Mouse (Mus musculus) heart, embryonic 12.5 days (tissue): ENCODE measurements around the gene Gm10160. TPM values are rescaled to one million over a fixed set of nuclear protein-coding genes. Genes with fewer than 3 reads are reported as not detected.

Experiments
- ATAC-seq: fragments of 200-750 bp; cut with Nextera tagmentation; 2 replicates; pipeline ENCODE4 v1.8.0; 2017; ENCODE audit warnings: moderate TSS enrichment, moderate library complexity; ENCODE audit not compliant: insufficient number of reproducible peaks, low FRiP score
- H3K27ac ChIP-seq: fragments of 300-500 bp; sonication (generic); 2 replicates; pipeline ENCODE4 v1.5.1; 2016; ENCODE audit warnings: mild to moderate bottlenecking, moderate library complexity; ENCODE audit not compliant: poor library complexity, severe bottlenecking
- H3K27me3 ChIP-seq: fragments of 300-500 bp; sonication (generic); replicated peaks from 2 replicates; pipeline ENCODE4 v1.6.1; 2016; ENCODE audit warnings: mild to moderate bottlenecking, moderate library complexity
- H3K36me3 ChIP-seq: fragments of 300-500 bp; sonication (generic); 2 replicates; pipeline ENCODE4 v1.6.1; 2016; ENCODE audit warnings: mild to moderate bottlenecking, moderate library complexity
- H3K4me1 ChIP-seq: fragments of 300-500 bp; sonication (generic); replicated peaks from 2 replicates; pipeline ENCODE4 v1.6.1; 2016; ENCODE audit warnings: mild to moderate bottlenecking
- H3K4me2 ChIP-seq: fragments of 300-500 bp; sonication (generic); 2 replicates; pipeline ENCODE4 v1.6.1; 2016; ENCODE audit warnings: mild to moderate bottlenecking, moderate library complexity
- H3K4me3 ChIP-seq: fragments of 300-500 bp; sonication (generic); 2 replicates; pipeline ENCODE4 v1.5.1; 2016; ENCODE audit warnings: mild to moderate bottlenecking
- H3K9ac ChIP-seq: fragments of 300-500 bp; sonication (generic); 2 replicates; pipeline ENCODE4 v1.6.1; 2016; ENCODE audit warnings: mild to moderate bottlenecking, moderate library complexity
- H3K9me3 ChIP-seq: fragments of 300-500 bp; sonication (generic); replicated peaks from 2 replicates; pipeline ENCODE4 v1.6.1; 2016; ENCODE audit warnings: mild to moderate bottlenecking, moderate library complexity
- WGBS: fragments of 180-500 bp; shearing (Covaris S2); methylation state at CpG from one replicate; pipeline ENCODE4 v1.1.7; 2016; 5-methylcytosine and 5-hydroxymethylcytosine counted together
- polyA plus RNA-seq: library from polyadenylated mRNA; unstranded; fragments of >200 nt; fragmentation: Nextera tagmentation; extraction: Ambion mirVana; gene quantifications from 2 replicates; pipeline ENCODE4 v1.2.1, GENCODE M21; 2016

Gm10160 gene
- polyA plus RNA-seq = not detected in 2 replicates

DNA sequence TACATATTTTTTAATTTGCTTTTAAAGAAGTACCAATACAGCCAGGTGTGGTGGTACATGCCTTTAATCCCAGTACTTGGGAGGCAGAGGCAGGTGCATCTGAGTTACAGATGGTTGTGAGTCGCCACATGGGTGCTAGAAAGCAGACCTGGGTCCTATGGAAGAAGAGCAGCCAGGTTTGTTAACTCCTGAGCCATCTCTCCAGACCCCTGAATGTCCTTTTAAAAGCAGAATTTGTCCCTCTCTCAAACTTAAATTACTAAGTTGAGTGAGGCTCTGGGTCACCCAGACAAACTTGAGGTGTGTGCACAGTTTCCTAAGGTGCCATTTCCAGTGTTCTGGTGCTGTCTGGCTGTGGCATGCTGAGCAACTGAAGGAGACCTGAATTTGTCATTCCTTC is at the start of gene Gm10160:
Gm10160 (minus strand) TSS at position 101 of the 400 bp plus-strand sequence.
- Histone ChIP-seq H3K9ac (no peak within 1 kb of the TSS), H3K4me2 (peak within 1 kb of the TSS; percentile 58), H3K27me3 (peaks cover 6% of the 10 kb centered on the region; the same call in 1 of the 2 replicates), H3K4me3 (no peak within 1 kb of the TSS), H3K36me3 (no peaks in the 10 kb centered on the region), H3K4me1 (peaks cover 37% of the 10 kb centered on the region), H3K27ac (peak within 1 kb of the TSS; percentile 71), H3K9me3 (no peaks in the 10 kb centered on the region)
- WGBS = 70% methylated on average over 1 of the region's 1 CpGs
- ATAC-seq = no peak

DNA sequence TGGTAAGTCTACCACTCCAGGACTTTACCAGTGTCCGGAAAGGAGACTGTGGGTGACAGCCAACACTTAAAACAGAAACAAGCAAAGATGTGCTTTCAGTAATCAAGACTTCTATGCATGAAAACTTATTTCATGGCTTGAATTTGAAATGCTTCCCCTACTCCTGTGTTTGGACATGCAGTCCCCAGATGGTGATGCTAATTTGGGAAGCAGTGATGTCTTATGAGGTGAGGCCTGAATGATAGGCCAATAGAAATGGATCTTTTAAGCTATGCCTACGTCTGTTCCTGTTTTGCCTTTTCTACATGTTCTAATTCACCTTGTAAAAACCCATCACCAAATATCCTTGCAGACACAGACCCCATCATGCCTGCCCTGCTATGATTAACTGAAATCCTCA is 49.3 kb upstream of the Gm10160 start:
- ATAC-seq = no peak
- Histone ChIP-seq H3K4me2 (no peak overlapping the region), H3K36me3 (no peaks in the 10 kb centered on the region), H3K9me3 (no peaks in the 10 kb centered on the region), H3K27me3 (no peaks in the 10 kb centered on the region), H3K27ac (no peak overlapping the region), H3K9ac (no peak overlapping the region), H3K4me1 (no peaks in the 10 kb centered on the region), H3K4me3 (no peak overlapping the region)
- 78% methylated on average over 2 of the region's 2 CpGs for WGBS

DNA sequence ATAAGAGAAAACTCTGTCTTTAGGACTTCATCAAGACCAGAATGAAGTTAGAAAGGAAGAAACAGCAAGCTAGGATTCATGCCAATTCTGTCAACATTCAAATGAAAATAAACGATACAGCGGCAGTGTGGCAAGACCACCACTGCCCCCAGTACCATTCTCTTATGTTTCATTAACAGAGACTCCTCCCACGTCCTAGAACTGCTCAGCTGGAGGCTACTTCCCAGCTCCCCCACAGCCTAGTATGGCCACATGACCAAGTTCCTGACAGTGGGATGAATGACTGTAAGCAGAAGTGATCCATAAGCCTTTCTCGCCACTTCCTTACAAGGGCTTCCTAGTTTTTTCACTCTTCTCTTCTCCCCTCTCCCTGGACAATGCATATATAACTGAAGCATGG is 48.5 kb upstream of the Gm10160 start:
- Histone ChIP-seq H3K9me3 (no peaks in the 10 kb centered on the region), H3K36me3 (peaks cover 4% of the 10 kb centered on the region; the same call in 1 of the 2 replicates), H3K27me3 (no peaks in the 10 kb centered on the region), H3K9ac (no peak overlapping the region), H3K4me1 (no peaks in the 10 kb centered on the region), H3K27ac (no peak overlapping the region), H3K4me3 (no peak overlapping the region), H3K4me2 (no peak overlapping the region)
- 66% methylated on average over 4 of the region's 4 CpGs for WGBS
- ATAC-seq = no peak

DNA sequence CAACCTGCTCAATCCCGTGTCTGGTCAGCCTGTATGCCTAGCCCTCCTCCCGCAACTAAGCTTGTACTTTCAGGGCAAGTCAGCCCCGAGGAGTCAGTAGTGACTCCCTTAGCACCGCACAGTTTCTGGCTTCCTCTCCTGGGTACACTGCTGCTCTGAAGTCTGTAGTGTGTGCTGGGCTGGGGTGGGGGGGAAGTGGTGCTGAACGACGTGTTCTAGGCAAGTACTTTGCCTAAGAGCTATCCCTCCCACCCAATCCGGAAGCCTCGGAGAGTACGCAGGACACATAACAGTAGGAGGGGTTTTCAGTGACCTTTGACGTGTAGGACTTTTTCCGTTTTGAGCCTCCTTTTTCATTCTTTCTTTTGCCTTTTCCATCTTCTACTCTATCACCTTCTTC is 43.8 kb upstream of the Gm10160 start:
- WGBS = 69% methylated on average over 11 of the region's 11 CpGs
- H3K4me3 ChIP-seq = no peak overlapping the region
- H3K27ac ChIP-seq = no peak overlapping the region
- H3K9ac ChIP-seq = no peak overlapping the region
- peaks cover 15% of the 10 kb centered on the region; the same call in 1 of the 2 replicates for H3K36me3 ChIP-seq
- no peaks in the 10 kb centered on the region for H3K27me3 ChIP-seq
- H3K9me3 ChIP-seq = no peaks in the 10 kb centered on the region
- no peak overlapping the region for H3K4me2 ChIP-seq
- no peak for ATAC-seq
- H3K4me1 ChIP-seq = no peaks in the 10 kb centered on the region

DNA sequence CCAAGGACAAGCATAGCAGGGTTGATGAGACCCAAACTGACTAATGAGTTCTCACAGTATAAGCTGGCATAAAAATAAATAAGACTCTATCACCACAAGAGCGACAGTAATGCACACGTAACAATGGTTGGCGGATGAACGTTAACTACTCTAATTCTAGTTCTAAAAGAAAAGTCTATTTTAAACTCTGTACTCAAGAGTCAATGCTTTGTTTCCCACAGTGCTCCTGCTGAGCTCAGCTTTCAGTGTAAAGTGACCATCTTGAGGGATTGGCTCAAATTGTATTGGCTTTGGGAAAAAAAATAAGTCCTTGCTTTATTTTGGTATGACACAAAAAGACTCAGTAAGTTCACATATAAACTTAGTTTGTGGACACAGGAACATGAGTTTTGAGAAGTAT is 29.5 kb upstream of the Gm10160 start:
- Histone ChIP-seq H3K9ac (no peak overlapping the region), H3K27me3 (no peaks in the 10 kb centered on the region), H3K4me3 (no peak overlapping the region), H3K36me3 (peaks cover 10% of the 10 kb centered on the region; the same call in 1 of the 2 replicates), H3K4me2 (no peak overlapping the region), H3K9me3 (no peaks in the 10 kb centered on the region), H3K27ac (no peak overlapping the region), H3K4me1 (no peaks in the 10 kb centered on the region)
- WGBS = 84% methylated on average over 4 of the region's 4 CpGs
- ATAC-seq = no peak

DNA sequence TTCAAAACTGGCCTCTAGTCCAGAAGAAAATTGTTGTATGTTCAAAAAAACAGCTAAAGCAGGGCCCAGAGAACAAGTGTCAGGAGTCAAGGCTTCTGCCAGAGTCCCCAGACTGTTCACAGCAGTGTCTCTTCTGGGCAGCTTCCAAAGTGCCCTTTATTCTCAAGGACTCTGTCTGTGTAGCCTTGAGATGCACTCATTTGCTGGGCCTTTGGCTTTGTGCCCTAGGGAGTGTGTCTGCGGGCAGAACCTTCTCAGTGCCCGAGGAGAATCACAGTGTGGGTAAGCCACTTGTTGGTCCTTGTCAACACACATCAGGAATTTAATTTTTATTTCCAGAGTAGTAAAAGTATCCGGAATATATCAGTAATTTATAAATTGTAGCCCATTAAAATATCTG is 26.0 kb upstream of the Gm10160 start:
- WGBS = 65% methylated on average over 3 of the region's 3 CpGs
- no peak overlapping the region for H3K4me3 ChIP-seq
- no peak for ATAC-seq
- no peaks in the 10 kb centered on the region for H3K4me1 ChIP-seq
- peaks cover 14% of the 10 kb centered on the region; the same call in 1 of the 2 replicates for H3K36me3 ChIP-seq
- no peak overlapping the region for H3K4me2 ChIP-seq
- H3K27me3 ChIP-seq = no peaks in the 10 kb centered on the region
- no peak overlapping the region for H3K27ac ChIP-seq
- H3K9me3 ChIP-seq = no peaks in the 10 kb centered on the region
- peak overlapping the region; percentile 56; the same call in 1 of the 2 replicates for H3K9ac ChIP-seq

DNA sequence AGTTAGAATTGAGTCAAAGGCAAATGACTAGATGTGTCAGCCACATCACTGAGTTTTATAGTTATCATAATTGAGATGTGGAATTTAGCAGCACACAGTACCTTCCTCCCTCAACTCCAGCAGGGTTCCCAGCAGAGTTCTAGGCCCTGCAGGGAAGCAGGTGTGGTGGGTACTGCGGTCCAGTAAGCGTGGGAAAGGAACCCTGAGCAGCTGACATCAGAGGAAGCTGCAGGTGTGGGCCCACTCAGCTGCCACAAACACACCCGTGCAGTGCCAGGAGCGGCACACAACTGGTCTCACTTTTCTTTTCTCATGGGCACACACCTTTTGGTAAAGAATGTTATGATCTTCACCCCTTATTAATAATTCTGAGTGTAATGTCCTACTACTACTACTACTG is 25.2 kb upstream of the Gm10160 start:
- H3K9me3 ChIP-seq = no peaks in the 10 kb centered on the region
- H3K36me3 ChIP-seq = peaks cover 11% of the 10 kb centered on the region; the same call in 1 of the 2 replicates
- no peak overlapping the region for H3K9ac ChIP-seq
- H3K27ac ChIP-seq = no peak overlapping the region
- no peak overlapping the region for H3K4me3 ChIP-seq
- H3K4me2 ChIP-seq = no peak overlapping the region
- 86% methylated on average over 4 of the region's 4 CpGs for WGBS
- no peaks in the 10 kb centered on the region for H3K27me3 ChIP-seq
- ATAC-seq = no peak
- H3K4me1 ChIP-seq = no peaks in the 10 kb centered on the region

DNA sequence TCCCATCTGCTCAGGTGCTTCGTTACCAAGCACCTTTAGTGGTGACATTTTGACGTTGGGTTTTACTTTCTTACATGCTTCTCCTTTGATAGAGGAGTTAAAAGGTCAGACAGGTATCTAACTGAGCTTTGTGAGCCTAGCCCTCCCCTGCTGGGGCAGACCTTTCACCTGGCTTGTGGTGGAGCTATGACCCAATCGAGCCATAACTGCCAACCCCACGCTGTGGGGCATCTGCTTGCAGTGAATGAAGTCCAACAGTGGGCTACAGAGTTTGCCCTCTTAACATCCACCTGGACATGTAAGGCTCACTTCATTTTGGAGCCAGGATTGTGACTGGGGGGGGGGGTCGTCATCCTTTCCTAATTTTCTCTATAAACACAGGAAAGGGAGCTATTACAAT is 24.7 kb upstream of the Gm10160 start:
- Histone ChIP-seq H3K9me3 (no peaks in the 10 kb centered on the region), H3K9ac (no peak overlapping the region), H3K27ac (no peak overlapping the region), H3K4me1 (no peaks in the 10 kb centered on the region; the same call in 1 of the 2 replicates), H3K36me3 (peaks cover 11% of the 10 kb centered on the region; the same call in 1 of the 2 replicates), H3K27me3 (no peaks in the 10 kb centered on the region), H3K4me3 (no peak overlapping the region), H3K4me2 (no peak overlapping the region)
- WGBS = 77% methylated on average over 5 of the region's 5 CpGs
- no peak for ATAC-seq

DNA sequence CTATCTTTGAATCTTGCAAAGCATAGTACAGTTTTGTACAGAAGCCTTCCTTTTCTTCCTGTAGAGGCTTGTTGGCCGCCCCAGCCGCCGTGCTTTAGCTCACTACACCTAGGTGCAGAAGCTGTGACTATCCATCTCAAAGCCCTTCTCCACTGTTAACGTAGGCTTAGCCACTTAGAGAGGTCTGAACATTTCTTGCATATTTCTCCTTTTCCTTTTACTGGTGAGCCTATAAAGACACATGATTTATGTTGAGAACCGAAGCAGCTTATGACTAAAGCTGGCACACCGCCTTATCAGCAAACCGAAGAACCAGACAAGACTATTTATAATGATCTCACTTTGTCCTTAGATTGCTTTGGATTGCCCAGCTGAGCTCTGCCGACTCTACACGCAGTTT is 19.8 kb upstream of the Gm10160 start:
- Histone ChIP-seq H3K4me1 (peaks cover 14% of the 10 kb centered on the region), H3K9ac (no peak overlapping the region), H3K9me3 (no peaks in the 10 kb centered on the region), H3K4me3 (no peak overlapping the region), H3K36me3 (peaks cover 10% of the 10 kb centered on the region), H3K27ac (no peak overlapping the region), H3K4me2 (no peak overlapping the region), H3K27me3 (no peaks in the 10 kb centered on the region)
- no peak for ATAC-seq
- WGBS = 50% methylated on average over 9 of the region's 9 CpGs

DNA sequence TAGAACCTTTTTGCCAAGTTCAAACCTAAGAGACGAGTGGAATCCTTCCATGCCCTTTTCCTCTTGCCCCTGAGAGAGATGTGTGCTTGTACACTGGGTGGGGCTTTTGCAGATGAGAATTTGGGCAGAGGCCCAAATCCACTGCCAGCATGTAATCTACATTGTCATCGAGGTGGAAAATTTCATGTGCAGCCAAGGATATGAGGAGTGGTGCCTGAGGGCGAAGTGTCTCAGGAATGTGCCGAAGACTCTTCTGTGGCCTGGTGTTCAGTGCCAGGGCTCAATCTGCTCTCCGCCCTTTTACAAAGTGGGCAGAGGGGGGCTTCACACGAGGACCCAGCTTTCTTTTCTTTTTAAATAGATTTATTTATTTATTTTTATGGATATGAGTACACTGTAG is 19.0 kb upstream of the Gm10160 start:
- no peak overlapping the region for H3K4me2 ChIP-seq
- 67% methylated on average over 6 of the region's 6 CpGs for WGBS
- no peak overlapping the region for H3K9ac ChIP-seq
- H3K4me1 ChIP-seq = peaks cover 15% of the 10 kb centered on the region
- H3K27me3 ChIP-seq = no peaks in the 10 kb centered on the region
- H3K4me3 ChIP-seq = no peak overlapping the region
- H3K27ac ChIP-seq = no peak overlapping the region
- peaks cover 10% of the 10 kb centered on the region for H3K36me3 ChIP-seq
- peak; percentile 36; the same call in 1 of the 2 replicates for ATAC-seq
- H3K9me3 ChIP-seq = no peaks in the 10 kb centered on the region

DNA sequence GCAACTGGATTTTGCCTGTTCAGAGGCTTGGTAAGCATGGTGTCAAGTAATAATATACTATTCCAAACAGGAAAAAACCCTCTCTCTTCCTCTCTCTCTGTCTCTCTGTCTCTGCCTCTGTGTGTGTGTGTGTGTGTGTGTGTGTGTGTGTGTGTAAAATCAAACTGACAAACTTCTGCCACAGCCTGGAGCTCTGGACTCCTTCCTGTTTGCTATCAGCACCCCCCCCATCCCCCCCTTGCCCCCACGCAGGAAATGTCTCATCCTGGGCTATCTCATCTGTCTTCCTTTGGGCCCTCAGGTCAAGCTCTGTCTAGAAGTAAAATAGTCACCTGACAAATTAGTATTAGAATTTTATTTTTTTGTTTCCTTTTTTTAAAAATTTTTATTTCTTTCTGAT is 18.2 kb upstream of the Gm10160 start:
- Histone ChIP-seq H3K36me3 (peaks cover 10% of the 10 kb centered on the region), H3K9ac (no peak overlapping the region)
- 22% methylated on average over 1 of the region's 1 CpGs for WGBS

DNA sequence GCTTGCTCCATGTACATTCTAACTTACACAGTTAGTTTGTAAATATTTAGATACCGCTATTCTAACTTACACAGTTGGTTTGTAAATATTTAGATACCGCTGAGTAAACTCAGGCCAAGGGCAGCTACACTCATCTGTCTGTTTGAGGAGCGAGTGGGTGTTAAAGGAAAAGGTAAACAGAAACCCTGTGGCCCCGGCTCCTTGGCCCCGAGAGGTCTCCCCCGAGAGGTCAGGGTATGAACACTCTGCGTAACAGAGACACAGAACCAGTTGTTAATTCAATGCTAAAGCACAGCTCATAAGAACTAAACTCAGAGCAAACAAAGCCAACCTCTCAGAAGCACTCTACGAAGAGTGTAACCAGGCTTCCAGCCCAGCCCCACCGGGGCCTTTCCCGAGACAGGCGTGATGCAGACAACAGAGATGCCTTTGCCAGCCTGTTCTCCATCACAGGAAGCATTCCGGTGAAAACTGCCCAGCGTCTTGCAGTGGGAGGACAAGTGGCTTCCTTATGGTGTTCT is 17.0 kb upstream of the Gm10160 start:
- no peak for ATAC-seq
- no peak overlapping the region for H3K4me2 ChIP-seq
- no peak overlapping the region for H3K9ac ChIP-seq
- no peak overlapping the region for H3K4me3 ChIP-seq
- peaks cover 19% of the 10 kb centered on the region for H3K4me1 ChIP-seq
- peaks cover 6% of the 10 kb centered on the region for H3K36me3 ChIP-seq
- H3K9me3 ChIP-seq = no peaks in the 10 kb centered on the region
- 57% methylated on average over 13 of the region's 13 CpGs for WGBS
- H3K27ac ChIP-seq = no peak overlapping the region
- H3K27me3 ChIP-seq = no peaks in the 10 kb centered on the region

More for the DNA sequence above, 18.2 kb upstream of the Gm10160 start:
- ATAC-seq = no peak
- H3K4me3 ChIP-seq = no peak overlapping the region
- no peak overlapping the region for H3K27ac ChIP-seq
- H3K4me2 ChIP-seq = no peak overlapping the region
- peaks cover 19% of the 10 kb centered on the region for H3K4me1 ChIP-seq
- no peaks in the 10 kb centered on the region for H3K27me3 ChIP-seq
- H3K9me3 ChIP-seq = no peaks in the 10 kb centered on the region
